Mouse (Mus musculus): Measurements from ENCODE around the gene Lhfpl1. TPM values are rescaled to one million over a fixed set of nuclear protein-coding genes. Genes with fewer than 3 reads are reported as not detected.
"Not testable (repeated sequence)": the region's sequence is repeated elsewhere in the genome, so short reads cannot be mapped to it uniquely, and the experiment has no call there.

Lhfpl1 gene
- 1 to 10 TPM; 1.4 to 3.0 TPM for total RNA-seq (2021)
- long read RNA-seq, experiment 1, partial matches to known transcripts = 0 of 1 reads
- long read RNA-seq, experiment 1, other reads (novel, unspliced or antisense) = 1 of 1 reads
- long read RNA-seq, experiment 2, partial matches to known transcripts = 0 of 3 reads
- long read RNA-seq, experiment 2, other reads (novel, unspliced or antisense) = 2 of 3 reads

DNA sequence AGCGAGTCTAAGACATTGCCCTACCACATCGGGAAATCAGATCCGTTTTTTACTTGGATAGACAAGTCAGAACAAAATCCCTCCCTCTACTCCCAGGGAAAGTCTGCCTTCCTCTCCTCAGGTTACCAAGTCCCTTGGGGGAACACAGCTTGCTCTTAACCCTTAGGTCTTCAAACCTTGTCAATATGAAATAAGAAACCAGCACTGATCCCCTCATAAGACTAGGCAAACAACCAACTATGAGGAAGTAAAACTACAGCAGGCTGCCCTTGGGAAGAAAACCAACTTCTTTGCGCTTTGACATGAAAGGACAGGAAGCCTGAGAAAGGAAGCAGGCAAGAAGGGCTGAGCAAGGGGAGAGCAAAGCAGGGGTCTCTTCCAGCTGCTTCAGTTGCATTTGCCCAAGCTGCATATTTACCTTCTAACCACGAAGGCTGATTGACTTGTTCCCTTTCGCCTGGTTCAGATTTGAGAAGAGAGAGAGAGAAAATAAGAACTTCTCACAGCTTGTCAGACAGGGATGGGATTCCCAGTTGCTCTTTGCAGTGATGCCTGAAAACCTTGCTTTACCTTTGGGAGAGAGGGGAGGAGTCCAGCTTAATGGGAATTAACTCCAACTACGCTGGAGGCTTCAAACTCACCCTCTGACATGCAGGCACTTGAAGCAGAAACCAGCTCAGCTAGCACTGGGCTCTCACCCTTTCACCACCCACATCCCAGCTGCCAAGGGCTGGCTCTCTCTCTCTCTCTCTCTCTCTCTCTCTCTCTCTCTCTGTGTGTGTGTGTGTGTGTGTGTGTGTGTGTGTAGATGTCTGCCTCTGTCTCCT is at the start of gene Lhfpl1:
Gene Lhfpl1 (minus strand): TSS at position 713 of the 827 bp plus-strand sequence.
- DNase-seq (ENCODE audit: low spot score in 2 of 2) = no peak

DNA sequence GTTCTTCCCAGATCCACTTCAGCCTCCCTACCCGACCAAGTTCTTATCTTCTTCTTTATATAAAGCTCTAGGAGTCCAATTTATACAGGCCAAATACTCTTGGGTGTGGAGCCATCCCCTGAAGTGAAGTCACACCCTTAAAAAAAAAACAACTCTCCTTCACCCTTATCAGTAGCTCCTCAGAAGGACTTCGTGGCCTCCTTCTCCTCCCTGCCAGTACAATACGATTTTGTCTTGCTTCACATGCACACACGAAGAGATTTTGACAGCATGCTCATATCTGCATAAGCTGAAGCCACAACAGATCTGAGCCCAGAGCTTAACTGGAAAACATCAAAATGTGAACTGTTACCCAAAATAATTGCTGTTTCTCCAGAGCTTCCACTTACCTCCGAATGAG is 22.9 kb upstream of the Lhfpl1 start:
- no peak for DNase-seq (ENCODE audit: low spot score in 2 of 2)

DNA sequence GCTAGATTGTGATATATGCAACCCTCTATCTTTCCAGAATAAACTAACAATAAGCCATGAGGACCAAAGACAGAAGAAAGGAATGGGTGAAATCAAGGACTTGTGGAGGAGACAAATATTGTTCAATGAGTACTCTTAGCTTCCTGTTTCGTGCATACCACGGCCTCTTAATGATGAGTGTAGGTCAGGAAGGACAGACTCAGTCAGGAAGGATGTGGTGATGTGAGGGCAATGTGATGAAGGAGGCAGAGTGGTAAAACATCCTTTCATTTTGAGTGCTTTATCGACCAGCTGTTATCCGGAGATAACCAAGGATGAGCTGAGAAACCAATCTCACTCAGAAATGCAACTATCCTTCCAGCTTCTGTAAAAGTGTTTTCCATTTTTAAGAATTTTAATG is 13.6 kb upstream of the Lhfpl1 start:
- DNase-seq (ENCODE audit: low spot score in 2 of 2) = no peak

DNA sequence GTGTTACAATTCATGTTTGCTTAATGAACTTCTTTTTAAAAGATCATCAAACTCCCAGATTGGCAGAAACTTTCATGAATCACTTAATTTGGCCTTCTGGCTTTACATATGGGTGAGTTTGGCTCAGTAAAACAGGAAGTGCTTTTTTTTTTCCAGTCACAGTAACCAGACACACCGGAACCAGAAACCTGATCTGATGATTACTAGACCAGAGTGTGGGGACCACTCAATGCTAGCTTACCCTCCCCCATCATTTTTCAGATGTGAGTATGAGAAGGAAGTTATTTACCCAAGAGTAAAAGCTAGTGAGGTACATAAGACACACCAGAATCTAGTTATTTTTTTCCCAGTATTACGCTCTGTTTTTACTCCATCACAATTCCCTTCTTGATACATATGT is 6.5 kb downstream of the Lhfpl1 start:
- DNase-seq (ENCODE audit: low spot score in 2 of 2) = no peak

DNA sequence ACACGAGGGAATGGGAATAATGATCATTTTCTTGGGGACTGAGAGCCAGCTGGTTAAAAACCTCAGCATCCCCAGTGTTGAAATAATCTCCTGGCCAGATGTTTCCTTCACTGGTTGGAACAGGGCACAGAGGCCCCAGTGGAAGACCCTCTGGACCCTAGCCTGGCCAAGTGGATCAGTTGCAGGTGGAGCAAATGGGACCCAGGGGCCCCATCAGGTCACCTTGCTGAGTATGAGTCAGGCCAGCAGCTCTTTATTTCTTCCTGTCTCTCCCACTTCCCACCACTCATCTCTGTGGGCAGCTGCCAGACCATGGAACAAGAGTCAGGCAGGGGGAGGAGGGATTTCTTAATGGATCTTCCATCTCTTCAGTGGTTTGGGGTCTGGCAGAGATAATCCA is 12.7 kb downstream of the Lhfpl1 start:
- peak in 1 of 2 experiments; percentile 5 for DNase-seq (ENCODE audit: low spot score in 2 of 2)

DNA sequence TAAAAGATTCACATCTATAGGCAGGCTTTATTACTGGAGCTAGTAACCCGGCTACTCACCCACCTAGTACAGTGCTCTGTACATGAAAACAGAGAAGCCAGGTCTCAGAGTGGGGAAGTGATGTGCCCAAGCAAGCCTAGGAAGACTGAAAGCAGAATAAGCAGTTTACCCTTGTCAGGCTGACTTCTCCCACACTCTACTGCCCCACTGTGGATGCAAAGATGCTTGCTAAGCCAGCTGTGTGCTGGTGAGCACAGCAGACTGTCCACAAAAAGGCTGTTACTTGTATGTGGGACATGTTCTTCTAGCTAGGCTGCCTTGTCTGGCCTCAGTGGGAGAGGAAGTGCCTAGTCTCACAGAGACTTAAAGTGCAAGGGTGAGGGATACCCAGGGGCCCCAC is 40.3 kb downstream of the Lhfpl1 start:
- peak in 1 of 2 experiments; percentile 8 for DNase-seq (ENCODE audit: low spot score in 2 of 2)

DNA sequence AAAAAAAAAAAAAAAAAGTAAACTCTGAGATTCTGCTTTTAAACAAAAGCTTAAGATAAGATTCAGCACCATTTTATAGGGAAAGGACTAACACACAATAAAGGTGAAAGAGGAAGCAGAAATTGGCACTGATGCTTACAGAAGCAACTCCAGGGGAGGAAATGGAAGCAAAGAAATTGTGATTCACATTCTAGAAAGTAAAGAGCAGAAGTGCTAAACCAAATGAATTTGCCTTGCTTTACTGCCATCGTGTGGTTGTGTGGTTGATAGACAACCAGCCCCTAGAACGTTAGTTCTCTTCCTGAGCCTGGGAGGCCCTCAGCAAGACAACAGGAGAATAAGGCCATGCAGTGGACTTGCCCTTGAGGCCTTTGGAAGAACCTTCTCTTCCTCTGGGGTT is 41.7 kb downstream of the Lhfpl1 start:
- peak; percentile 11 to 15 for DNase-seq (ENCODE audit: low spot score in 2 of 2)

DNA sequence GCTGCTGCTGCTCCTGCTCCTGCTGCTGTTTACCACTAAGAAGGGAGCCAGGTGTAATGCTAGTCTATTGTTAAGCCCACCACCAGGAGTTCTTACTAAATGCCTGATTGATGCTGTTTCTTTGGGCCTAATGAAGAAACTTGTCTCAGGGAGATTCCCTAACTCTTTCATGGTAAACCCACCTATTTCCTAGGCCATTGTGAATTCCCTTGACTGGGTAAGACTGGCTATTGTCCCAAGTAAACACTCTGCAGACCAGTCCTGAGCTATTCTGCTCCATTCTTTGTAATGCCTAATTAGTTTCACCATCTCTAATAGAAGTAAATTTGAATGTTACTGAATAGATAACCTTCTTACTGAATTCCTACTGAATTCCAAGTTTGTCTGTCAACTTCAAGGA is 48.7 kb downstream of the Lhfpl1 start:
- DNase-seq (ENCODE audit: low spot score in 2 of 2) = not testable (repeated sequence)

DNA sequence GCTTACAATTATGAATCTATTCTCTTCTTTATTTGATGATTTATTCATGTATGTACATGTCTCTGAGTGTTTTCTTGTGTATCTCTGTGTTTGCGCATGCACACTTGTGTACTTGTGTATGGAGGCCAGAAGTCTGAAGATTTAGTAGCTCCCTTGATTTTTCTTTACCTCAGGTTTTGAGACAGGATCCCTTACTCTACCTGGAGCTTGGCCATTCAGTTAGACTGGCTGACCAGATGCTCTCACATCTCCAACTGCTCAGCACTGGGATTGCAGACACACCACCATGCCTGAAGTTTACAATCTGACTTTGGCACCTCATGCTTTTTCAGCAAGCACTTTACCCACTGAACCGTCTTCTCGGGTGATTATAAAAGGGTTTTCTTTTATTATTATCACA is 76.7 kb downstream of the Lhfpl1 start:
- DNase-seq (ENCODE audit: low spot score in 2 of 2) = no peak

DNA sequence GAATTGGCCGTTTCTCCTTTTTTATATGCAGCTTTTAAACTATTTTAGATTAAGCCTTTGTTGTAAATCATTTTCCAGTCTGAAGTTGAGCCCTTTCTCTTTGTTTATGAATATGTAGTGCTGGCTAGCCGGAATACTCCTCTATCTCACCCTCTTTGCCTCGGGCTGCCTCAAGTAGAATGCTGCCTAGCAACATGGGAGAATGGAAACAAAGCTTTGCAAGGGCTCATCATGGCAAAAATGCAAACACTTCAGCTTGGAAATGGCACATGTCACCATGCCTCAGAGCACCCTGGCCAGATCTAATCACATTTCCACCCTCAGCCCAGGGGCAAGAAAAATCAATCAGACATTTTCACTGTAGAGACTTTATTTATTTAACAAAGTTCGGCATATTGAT is 77.1 kb downstream of the Lhfpl1 start:
- DNase-seq (ENCODE audit: low spot score in 2 of 2) = no peak

DNA sequence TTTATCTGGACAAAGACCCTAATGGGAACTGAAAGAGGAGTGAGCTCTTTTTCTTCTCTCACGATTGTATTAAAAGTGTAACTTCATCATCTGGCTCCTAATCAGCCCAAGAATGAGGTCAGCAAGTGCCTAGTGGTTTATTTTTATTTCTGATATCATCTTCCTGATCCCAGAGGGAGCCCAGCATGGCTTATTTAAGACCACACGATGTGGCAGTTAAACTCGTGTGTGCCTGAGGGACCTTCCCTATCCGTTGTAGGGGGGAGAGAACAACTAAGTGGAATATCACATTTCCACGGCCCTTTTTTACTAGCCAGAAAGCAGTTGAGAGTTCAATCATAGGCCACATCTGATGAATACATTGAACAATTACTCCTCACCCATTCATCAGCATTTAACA is 87.1 kb downstream of the Lhfpl1 start:
- DNase-seq (ENCODE audit: low spot score in 2 of 2) = no peak

Other genes with a start within 250 kb of the Lhfpl1 start
- 100 to 1,000 TPM; 163 to 171 TPM for gene Amot, start 156.1 kb upstream of the Lhfpl1 start, total RNA-seq (2021)

All from gastrocnemius, postnatal 4 days (tissue).